Comparison of ENCODE assay signal across 13 mouse cellular contexts in the genomic region with DNA sequence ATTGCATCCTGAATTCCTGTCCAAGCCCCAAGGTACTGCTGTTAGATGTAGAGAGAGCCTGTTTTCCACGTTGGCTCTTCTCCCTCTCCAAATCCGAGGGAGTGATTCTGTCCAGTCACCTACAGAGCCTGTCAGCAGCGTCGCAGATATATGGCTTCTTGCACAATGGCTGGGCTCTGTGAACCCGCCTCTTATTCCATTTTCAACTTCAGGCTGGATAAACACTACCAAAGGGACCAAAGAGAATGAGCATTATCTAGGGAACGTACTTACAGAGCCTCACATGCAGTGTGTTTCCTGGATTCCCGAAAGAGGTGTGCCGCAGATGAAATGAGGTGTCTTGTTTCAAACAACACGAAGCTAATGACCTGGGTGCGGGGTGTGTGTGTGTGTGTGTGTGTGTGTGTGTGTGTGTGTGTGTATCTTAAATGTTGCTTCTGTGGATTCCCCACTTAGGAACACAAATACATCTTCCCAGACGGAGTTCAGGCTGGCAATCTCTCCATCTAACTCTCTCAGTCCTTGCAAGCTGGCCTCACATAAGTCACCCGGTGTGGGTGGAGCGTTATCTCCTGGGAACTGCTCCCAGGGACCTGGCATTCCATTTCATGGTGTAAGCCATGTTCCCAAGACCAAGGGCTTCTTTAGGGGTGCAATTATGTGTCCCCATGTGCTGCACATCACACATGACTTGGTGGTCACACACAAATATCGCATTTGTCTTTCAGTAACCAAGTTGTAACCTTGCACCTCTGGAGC. TPM values are rescaled to one million over a fixed set of nuclear protein-coding genes. Genes with fewer than 3 reads are reported as not detected.
DNase-seq lines count a peak whose midpoint lies in the region; ATAC-seq and TF ChIP-seq lines count a peak whose summit lies in the region.
"Had no signal": no experiment of that assay in that cellular context is flagged by ENCODE, and none has a peak within 500 bp of the region (broad histone marks: within the 10 kb centered on the region; RNA-seq: fewer than 3 reads in every experiment).

No protein-coding gene starts in this region.

- DNase-seq in adrenal gland, postnatal 10 days, result peak; percentile 23
- DNase-seq in adrenal gland, adult 2 months, result no peak
- peak; percentile 31 for DNase-seq in kidney, postnatal 0 days (ENCODE audit: low spot score)
- DNase-seq in kidney, postnatal 25 days, result no peak
- DNase-seq in R1 (ENCODE audit: low read depth, low spot score), result peak; percentile 37
- DNase-seq in spleen, postnatal 36 days (ENCODE audit: low spot score in 2 of 2), result no peak
- DNase-seq in thymus, postnatal 4 days, result no peak
- DNase-seq: kidney, adult 18-20 months; right cerebral cortex, postnatal 25 days; thymus, postnatal 36 days had no signal

- 22% methylated on average over 14 of the region's 14 CpGs for WGBS in kidney, postnatal 0 days
- WGBS in liver, embryonic 16.5 days (ENCODE audit: insufficient replicate concordance), result 55% methylated on average over 14 of the region's 14 CpGs

- H3K9ac ChIP-seq in kidney, postnatal 0 days (ENCODE audit: low read depth, low read length), result no peak overlapping the region
- peak overlapping the region; percentile 2; the same call in 1 of the 2 replicates for H3K9ac ChIP-seq in liver, embryonic 16.5 days (ENCODE audit: low read depth, low read length)
- H3K9ac ChIP-seq: forebrain, embryonic 12.5 days had no signal

- H3K9me3 ChIP-seq in kidney, postnatal 0 days (replicated peaks; ENCODE audit: low read length), result no peaks in the 10 kb centered on the region
- no peaks in the 10 kb centered on the region for H3K9me3 ChIP-seq in liver, embryonic 16.5 days (replicated peaks; ENCODE audit: control insufficient read depth, low read length)
- H3K9me3 ChIP-seq: forebrain, embryonic 12.5 days had no signal

- no peak overlapping the region for H3K4me3 ChIP-seq in kidney, postnatal 0 days (replicated peaks; ENCODE audit: low read depth, low read length)
- H3K4me3 ChIP-seq in liver, embryonic 16.5 days (ENCODE audit: low read depth, low read length), result peak overlapping the region; percentile 40; the same call in 1 of the 2 replicates
- H3K4me3 ChIP-seq: forebrain, embryonic 12.5 days had no signal

- no peak for TF ChIP-seq CTCF in kidney, postnatal 0 days (IDR thresholded peaks at IDR 0.05; ENCODE audit: low read depth)

- no peaks in the 10 kb centered on the region for H3K36me3 ChIP-seq in kidney, postnatal 0 days (ENCODE audit: insufficient read depth, low read length)
- H3K36me3 ChIP-seq in liver, embryonic 16.5 days (ENCODE audit: control insufficient read depth, insufficient read depth), result no peaks in the 10 kb centered on the region
- H3K36me3 ChIP-seq: forebrain, embryonic 12.5 days had no signal

- H3K4me1 ChIP-seq in kidney, postnatal 0 days (replicated peaks; ENCODE audit: insufficient read depth, low read length), result peaks cover 8% of the 10 kb centered on the region; the same call in 1 of the 2 replicates
- H3K4me1 ChIP-seq in liver, embryonic 16.5 days (ENCODE audit: control insufficient read depth, low read depth, low read length), result peaks cover 26% of the 10 kb centered on the region
- H3K4me1 ChIP-seq: forebrain, embryonic 12.5 days had no signal

- H3K27me3 ChIP-seq in kidney, postnatal 0 days (ENCODE audit: insufficient read depth, low read length), result no peaks in the 10 kb centered on the region
- no peaks in the 10 kb centered on the region; the same call in 1 of the 2 replicates for H3K27me3 ChIP-seq in liver, embryonic 16.5 days (ENCODE audit: control insufficient read depth, insufficient read depth, low read depth, low read length)

- ATAC-seq in kidney, postnatal 0 days (replicated peaks; ENCODE audit: low FRiP score, low read depth), result no peak
- ATAC-seq in liver, embryonic 16.5 days (ENCODE audit: low read depth), result no peak

- H3K4me2 ChIP-seq in kidney, postnatal 0 days (ENCODE audit: low read length), result peak overlapping the region; percentile 30; the same call in 1 of the 2 replicates
- peak overlapping the region; percentile 65 for H3K4me2 ChIP-seq in liver, embryonic 16.5 days (ENCODE audit: low read depth, low read length)
- H3K4me2 ChIP-seq: forebrain, embryonic 12.5 days had no signal

- H3K27ac ChIP-seq in kidney, postnatal 0 days, result no peak overlapping the region
- H3K27ac ChIP-seq in liver, embryonic 16.5 days (ENCODE audit: low read length), result peak overlapping the region; percentile 58; the same call in 1 of the 2 replicates
- H3K27ac ChIP-seq: forebrain, embryonic 12.5 days; macrophage had no signal

RNA-seq across cellular contexts. Expression of gene H3f3a, which starts 17.0 kb away (rescaled TPM):
- 100 to 1,000 TPM; 809 to 834 TPM for total RNA-seq in adrenal gland, postnatal 10 days (2021)
- 100 to 1,000 TPM; 639 to 657 TPM for total RNA-seq in adrenal gland, adult 2 months (2021)
- polyA plus RNA-seq in adrenal gland, adult 2 months (2012; rRNA removed), result 103 and 113 TPM in 2 replicates
- 2,528 and 2,557 TPM in 2 replicates for polyA plus RNA-seq in kidney, postnatal 0 days (2015; fragmentation: Nextera tagmentation; extraction: Ambion mirVana)
- 2,020 and 2,074 TPM in 2 replicates for polyA plus RNA-seq in liver, embryonic 16.5 days (2015; fragmentation: Nextera tagmentation; extraction: Ambion mirVana)

RNA-seq across cellular contexts. Expression of gene Sde2, which starts 20.2 kb away (rescaled TPM):
- total RNA-seq in adrenal gland, postnatal 10 days (2021), result 10 to 100 TPM; 21.7 to 22.6 TPM
- 10 to 100 TPM; 19.6 to 21.3 TPM for total RNA-seq in adrenal gland, adult 2 months (2021)
- 3.2 and 4.7 TPM in 2 replicates for polyA plus RNA-seq in adrenal gland, adult 2 months (2012; rRNA removed)
- polyA plus RNA-seq in kidney, postnatal 0 days (2015; fragmentation: Nextera tagmentation; extraction: Ambion mirVana), result 25.6 and 29.6 TPM in 2 replicates
- polyA plus RNA-seq in liver, embryonic 16.5 days (2015; fragmentation: Nextera tagmentation; extraction: Ambion mirVana), result 20.9 and 21.5 TPM in 2 replicates

Comparison
In these comparisons a context has a peak if more than half of its experiments do, and no peak if none do; other contexts are left out.
1. DNase-seq: peak in adrenal gland, postnatal 10 days (single experiment), kidney, postnatal 0 days (single experiment) and R1 (single experiment); none in adrenal gland, adult 2 months (single experiment), kidney, postnatal 25 days (0 of 2), spleen, postnatal 36 days (0 of 2) and thymus, postnatal 4 days (single experiment).
2. RNA of gene H3f3a, which starts 17.0 kb away (polyA plus RNA-seq): 2,528 to 2,557 TPM in kidney, postnatal 0 days and 2,020 to 2,074 TPM in liver, embryonic 16.5 days; 103 to 113 TPM in adrenal gland, adult 2 months; every median in the first group is over 10 times any median in the second.